Mouse (Mus musculus) layer of hippocampus, adult 2 months (tissue): ENCODE data around the gene Cplx1. TPM values are rescaled to one million over a fixed set of nuclear protein-coding genes. Genes with fewer than 3 reads are reported as not detected.

Source experiments
- DNase-seq, 2 experiments: peaks; one replicate each; pipeline ENCODE4 v3.0.0; 2022; ENCODE audit warnings: low spot score in 2 of 2
- H3K27ac ChIP-seq: fragments of 200-600 bp; 2 replicates; pipeline ENCODE4 v1.8.1; 2022
- H3K4me3 ChIP-seq: fragments of 200-600 bp; 2 replicates; pipeline ENCODE4 v1.8.1; 2022; ENCODE audit warnings: mild to moderate bottlenecking
- CTCF ChIP-seq: fragments of 200-600 bp; conservative IDR thresholded peaks from 2 replicates; pipeline ENCODE4 v1.8.1; 2022; ENCODE audit warnings: antibody characterized with exemption, mild to moderate bottlenecking, moderate library complexity
- total RNA-seq, 2 experiments: library from RNA; stranded (reverse); gene quantifications; 2 replicates each; pipeline ENCODE4 v1.2.3; 2021

Gene Cplx1
- total RNA-seq, 2 experiments from 2014 or later: 507 to 549 TPM

- peak; percentile 82 for TF ChIP-seq CTCF
- no peak for DNase-seq
- H3K27ac ChIP-seq: no peak overlapping the region
- no peak overlapping the region for H3K4me3 ChIP-seq
These were observed 64.6 kb downstream of the Cplx1 start for GRCm38 (mm10) chr5:108485239-108485638.

- TF ChIP-seq CTCF: no peak
- Histone ChIP-seq H3K27ac (no peak overlapping the region), H3K4me3 (no peak overlapping the region)
- DNase-seq: no peak
These were observed 66.8 kb downstream of the Cplx1 start for GRCm38 (mm10) chr5:108483006-108483405.

- Histone ChIP-seq H3K4me3 (no peak overlapping the region), H3K27ac (no peak overlapping the region)
- peak; percentile 28 to 34 for DNase-seq
- TF ChIP-seq CTCF: no peak
These were observed 73.8 kb downstream of the Cplx1 start for GRCm38 (mm10) chr5:108475977-108476376.

GRCm38 (mm10) chr5:108473737-108474136, 76.1 kb downstream of the Cplx1 start:
- TF ChIP-seq CTCF: no peak

GRCm38 (mm10) chr5:108469617-108470016, 80.2 kb downstream of the Cplx1 start:
- Histone ChIP-seq H3K4me3 (no peak overlapping the region), H3K27ac (no peak overlapping the region)
- TF ChIP-seq CTCF: no peak
- no peak for DNase-seq

More at GRCm38 (mm10) chr5:108473737-108474136, 76.1 kb downstream of the Cplx1 start:
- DNase-seq: no peak
- no peak overlapping the region for H3K4me3 ChIP-seq
- no peak overlapping the region for H3K27ac ChIP-seq

Other genes with a start within 250 kb of the Cplx1 start
- gene Pigg, start 237.4 kb downstream of the Cplx1 start, total RNA-seq: 10 to 100 TPM; 10.1 to 11.5 TPM
- gene Gm42517, start 182.1 kb downstream of the Cplx1 start, total RNA-seq: 10 to 100 TPM; 55.6 to 57.4 TPM
- gene Pde6b, start 161.6 kb downstream of the Cplx1 start, total RNA-seq: under 1 TPM; 0.12 to 0.28 TPM
- gene Atp5k, start 115.6 kb downstream of the Cplx1 start, total RNA-seq: 100 to 1,000 TPM; 256 to 259 TPM
- under 1 TPM; 0.69 to 0.90 TPM for gene Mfsd7a, start 101.1 kb downstream of the Cplx1 start, total RNA-seq
- 10 to 100 TPM; 43.5 to 47.1 TPM for gene Pcgf3, start 88.8 kb downstream of the Cplx1 start, total RNA-seq
- gene Gak, start 79.7 kb upstream of the Cplx1 start, total RNA-seq: 10 to 100 TPM; 96.2 to 97.3 TPM
- 10 to 100 TPM; 40.7 to 43.5 TPM for gene Tmem175, start 79.7 kb upstream of the Cplx1 start, total RNA-seq
- 10 to 100 TPM; 16.8 to 17.1 TPM for gene Idua, start 110.3 kb upstream of the Cplx1 start, total RNA-seq
- 10 to 100 TPM; 50.2 to 51.5 TPM for gene Dgkq, start 119.6 kb upstream of the Cplx1 start, total RNA-seq
- 1 to 10 TPM; 1.2 TPM for gene Slc26a1, start 125.5 kb upstream of the Cplx1 start, total RNA-seq
- gene Fgfrl1, start 142.4 kb upstream of the Cplx1 start, total RNA-seq: 10 to 100 TPM; 21.3 to 22.4 TPM
- gene Rnf212, start 225.0 kb upstream of the Cplx1 start, total RNA-seq: not detected
- not detected for gene Tmed11, start 245.3 kb upstream of the Cplx1 start, total RNA-seq